Mouse (Mus musculus) cerebellum, adult 11 months (tissue): ENCODE measurements around the gene Wnk4.
"Not testable (repeated sequence)": the region's sequence is repeated elsewhere in the genome, so short reads cannot be mapped to it uniquely, and the experiment has no call there.

Experiments used
- DNase-seq: peaks from one replicate; pipeline ENCODE4 v3.0.0; 2022

Gene Wnk4

DNA sequence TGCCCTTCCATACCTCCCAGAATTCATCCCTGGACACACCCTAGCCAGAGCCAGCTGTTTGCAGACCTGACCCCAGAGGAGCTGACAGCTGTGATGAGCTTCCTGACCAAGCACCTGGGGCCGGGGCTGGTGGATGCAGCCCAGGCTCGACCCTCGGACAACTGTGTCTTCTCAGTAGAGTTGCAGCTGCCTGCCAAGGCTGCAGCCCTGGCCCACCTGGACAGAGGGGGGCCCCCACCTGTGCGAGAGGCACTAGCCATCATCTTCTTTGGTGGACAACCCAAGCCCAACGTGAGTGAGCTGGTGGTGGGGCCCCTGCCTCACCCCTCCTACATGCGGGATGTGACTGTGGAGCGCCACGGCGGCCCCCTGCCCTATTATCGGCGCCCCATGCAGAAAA is 64.8 kb downstream of the Wnk4 start:
- not testable (repeated sequence) for DNase-seq

DNA sequence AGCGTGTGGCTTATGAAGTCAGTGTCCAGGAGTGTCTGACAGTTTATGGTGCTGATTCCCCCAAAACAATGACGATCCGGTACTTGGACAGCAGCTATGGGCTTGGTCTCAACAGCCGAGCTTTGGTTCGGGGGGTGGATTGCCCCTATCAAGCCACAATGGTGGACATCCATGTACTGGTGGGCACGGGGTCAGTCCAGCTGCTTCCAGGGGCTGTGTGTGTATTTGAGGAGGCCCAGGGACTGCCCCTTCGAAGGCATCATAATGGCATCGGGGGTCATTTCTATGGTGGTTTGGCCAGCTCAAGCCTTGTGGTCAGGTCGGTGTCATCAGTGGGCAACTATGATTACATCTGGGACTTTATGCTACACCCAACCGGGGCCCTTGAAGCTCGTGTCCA is 65.8 kb downstream of the Wnk4 start:
- DNase-seq: no peak
